Mouse (Mus musculus): Measurements from ENCODE around the gene Otud1. TPM values are rescaled to one million over a fixed set of nuclear protein-coding genes. Genes with fewer than 3 reads are reported as not detected.

Otud1 gene
- polyA plus RNA-seq, 1 experiment from 2014 or later, result 1.2 TPM

GRCm38 (mm10) chr2:19690094-19690493 lies 32.5 kb downstream of the Otud1 start:
- Histone ChIP-seq H3K36me3 (no peaks in the 10 kb centered on the region), H3K4me1 (peaks cover 13% of the 10 kb centered on the region; the same call in 1 of the 2 replicates), H3K9me3 (replicated peaks) (no peaks in the 10 kb centered on the region), H3K9ac (no peak overlapping the region), H3K4me3 (no peak overlapping the region), H3K4me2 (peak overlapping the region; percentile 40), H3K27me3 (replicated peaks) (0 out of 2 replicates have a peak, but pooled peaks cover 9% of the 10 kb centered on the region), H3K27ac (no peak overlapping the region)
- peak; percentile 71 for ATAC-seq
- WGBS (ENCODE audit: insufficient replicate concordance), result 47% methylated on average over 14 of the region's 14 CpGs

GRCm38 (mm10) chr2:19699573-19700295 lies 42.2 kb downstream of the Otud1 start:
- Histone ChIP-seq H3K4me1 (peaks cover 36% of the 10 kb centered on the region), H3K27me3 (replicated peaks) (0 out of 2 replicates have a peak, but pooled peaks cover 3% of the 10 kb centered on the region), H3K4me3 (no peak overlapping the region), H3K9me3 (replicated peaks) (no peaks in the 10 kb centered on the region), H3K4me2 (peak overlapping the region; percentile 46), H3K36me3 (no peaks in the 10 kb centered on the region), H3K27ac (peak overlapping the region; percentile 84), H3K9ac (no peak overlapping the region)
- ATAC-seq, result peak; percentile 100
- 38% methylated on average over 4 of the region's 4 CpGs for WGBS (ENCODE audit: insufficient replicate concordance)

GRCm38 (mm10) chr2:19701386-19701785 lies 43.8 kb downstream of the Otud1 start:
- WGBS (ENCODE audit: insufficient replicate concordance), result 66% methylated on average over 3 of the region's 3 CpGs
- no peaks in the 10 kb centered on the region for H3K36me3 ChIP-seq
- H3K4me1 ChIP-seq, result peaks cover 35% of the 10 kb centered on the region
- H3K27ac ChIP-seq, result no peak overlapping the region
- H3K4me2 ChIP-seq, result no peak overlapping the region
- H3K9me3 ChIP-seq (replicated peaks), result no peaks in the 10 kb centered on the region
- H3K9ac ChIP-seq, result no peak overlapping the region
- no peak overlapping the region for H3K4me3 ChIP-seq
- H3K27me3 ChIP-seq (replicated peaks), result no peaks in the 10 kb centered on the region
- no peak for ATAC-seq

GRCm38 (mm10) chr2:19703020-19703613 lies 45.6 kb downstream of the Otud1 start:
- Histone ChIP-seq H3K27ac (no peak overlapping the region), H3K4me1 (peaks cover 24% of the 10 kb centered on the region), H3K4me2 (no peak overlapping the region), H3K9me3 (replicated peaks) (no peaks in the 10 kb centered on the region), H3K4me3 (no peak overlapping the region), H3K27me3 (replicated peaks) (no peaks in the 10 kb centered on the region), H3K9ac (no peak overlapping the region), H3K36me3 (no peaks in the 10 kb centered on the region)
- no peak for ATAC-seq

GRCm38 (mm10) chr2:19703670-19704069 lies 46.1 kb downstream of the Otud1 start:
- no peak overlapping the region for H3K9ac ChIP-seq
- peaks cover 22% of the 10 kb centered on the region for H3K4me1 ChIP-seq
- WGBS (ENCODE audit: insufficient replicate concordance), result 55% methylated on average over 4 of the region's 4 CpGs
- no peaks in the 10 kb centered on the region for H3K27me3 ChIP-seq (replicated peaks)
- no peak overlapping the region for H3K27ac ChIP-seq
- no peak overlapping the region for H3K4me2 ChIP-seq
- ATAC-seq, result no peak
- no peak overlapping the region for H3K4me3 ChIP-seq
- H3K9me3 ChIP-seq (replicated peaks), result no peaks in the 10 kb centered on the region
- H3K36me3 ChIP-seq, result no peaks in the 10 kb centered on the region

GRCm38 (mm10) chr2:19704272-19704671 lies 46.7 kb downstream of the Otud1 start:
- no peak overlapping the region for H3K27ac ChIP-seq
- H3K4me1 ChIP-seq, result peaks cover 21% of the 10 kb centered on the region
- no peaks in the 10 kb centered on the region for H3K9me3 ChIP-seq (replicated peaks)
- no peak for ATAC-seq
- no peak overlapping the region for H3K4me2 ChIP-seq
- H3K36me3 ChIP-seq, result no peaks in the 10 kb centered on the region
- H3K27me3 ChIP-seq (replicated peaks), result no peaks in the 10 kb centered on the region
- no peak overlapping the region for H3K4me3 ChIP-seq
- no peak overlapping the region for H3K9ac ChIP-seq

GRCm38 (mm10) chr2:19706886-19707285 lies 49.3 kb downstream of the Otud1 start:
- no peak overlapping the region for H3K27ac ChIP-seq
- 59% methylated on average over 4 of the region's 4 CpGs for WGBS (ENCODE audit: insufficient replicate concordance)

More at GRCm38 (mm10) chr2:19706886-19707285, 49.3 kb downstream of the Otud1 start:
- Histone ChIP-seq H3K9me3 (replicated peaks) (no peaks in the 10 kb centered on the region), H3K27me3 (replicated peaks) (no peaks in the 10 kb centered on the region), H3K4me1 (no peaks in the 10 kb centered on the region), H3K9ac (no peak overlapping the region), H3K36me3 (no peaks in the 10 kb centered on the region), H3K4me3 (no peak overlapping the region), H3K4me2 (no peak overlapping the region)
- no peak for ATAC-seq

Other genes with a start within 250 kb of the Otud1 start
- not detected in 2 replicates for gene Ptf1a, start 212.1 kb upstream of the Otud1 start, polyA plus RNA-seq (2016; fragmentation: Nextera tagmentation; extraction: Ambion mirVana)
- gene 4921504E06Rik, start 103.8 kb upstream of the Otud1 start, polyA plus RNA-seq (2016; fragmentation: Nextera tagmentation; extraction: Ambion mirVana), result not detected in 2 replicates